Mouse (Mus musculus) olfactory bulb, adult 2 months (tissue): ENCODE measurements around the gene Tspan1. TPM values are rescaled to one million over a fixed set of nuclear protein-coding genes. Genes with fewer than 3 reads are reported as not detected.

Experiments
- H3K27ac ChIP-seq: fragments of 200-500 bp; 2 replicates; pipeline ENCODE4 v1.5.1; 2012; ENCODE audit warnings: low read depth, low read length; ENCODE audit not compliant: insufficient read depth
- H3K4me1 ChIP-seq: fragments of 200-500 bp; 2 replicates; pipeline ENCODE4 v1.6.1; 2012; ENCODE audit warnings: low read length; ENCODE audit not compliant: control insufficient read depth, insufficient read depth
- H3K4me3 ChIP-seq: fragments of 200-500 bp; 2 replicates; pipeline ENCODE4 v1.5.1; 2012; ENCODE audit warnings: mild to moderate bottlenecking, low read depth, low read length, moderate library complexity; ENCODE audit not compliant: insufficient read depth
- CTCF ChIP-seq: fragments of 200-500 bp; IDR thresholded peaks from 2 replicates; pipeline ENCODE4 v1.5.1; 2012; ENCODE audit warnings: low read depth, mild to moderate bottlenecking, low read length, moderate library complexity; ENCODE audit not compliant: insufficient read depth
- POLR2A ChIP-seq: fragments of 200-500 bp; IDR thresholded peaks from 2 replicates; pipeline ENCODE4 v1.6.1; 2012; ENCODE audit warnings: mild to moderate bottlenecking, low read depth, low read length, moderate library complexity; ENCODE audit not compliant: insufficient read depth
- WGBS: fragments of 180-500 bp; shearing (Covaris S2); methylation state at CpG from one replicate; pipeline ENCODE4 v1.1.7; 2018; 5-methylcytosine and 5-hydroxymethylcytosine counted together
- polyA plus RNA-seq: library from polyadenylated mRNA; stranded (reverse); fragments of >200 nt; gene quantifications from 2 replicates; pipeline ENCODE4 v1.2.4, GENCODE M21; 2012; ENCODE audit warnings: low replicate concordance; ENCODE audit not compliant: missing spikeins, insufficient read depth, insufficient read length

The Tspan1 gene
- polyA plus RNA-seq, 1 experiment, result not detected

GRCm38 (mm10) chr4:116152702-116153101, 14.7 kb downstream of the Tspan1 start:
- no peak for TF ChIP-seq CTCF
- TF ChIP-seq POLR2A, result no peak
- 94% methylated on average over 15 of the region's 15 CpGs for WGBS
- no peak overlapping the region for H3K27ac ChIP-seq

GRCm38 (mm10) chr4:116151238-116151637, 16.2 kb downstream of the Tspan1 start, which contains the start of gene Lurap1:
Lurap1 (minus strand) TSS chr4:116151338.
- no peak for TF ChIP-seq POLR2A
- no peak for TF ChIP-seq CTCF
- peak within 1 kb of the TSS; percentile 68 for H3K27ac ChIP-seq
- peaks cover 9% of the 10 kb centered on the region for H3K4me1 ChIP-seq
- 74% methylated on average over 6 of the region's 6 CpGs for WGBS
- peak within 1 kb of the TSS; percentile 99 for H3K4me3 ChIP-seq

More at GRCm38 (mm10) chr4:116152702-116153101, 14.7 kb downstream of the Tspan1 start:
- Histone ChIP-seq H3K4me1 (peaks cover 9% of the 10 kb centered on the region), H3K4me3 (no peak overlapping the region)

- Histone ChIP-seq H3K4me3 (peak overlapping the region; percentile 99), H3K4me1 (peaks cover 9% of the 10 kb centered on the region), H3K27ac (no peak overlapping the region)
- no peak for TF ChIP-seq POLR2A
- TF ChIP-seq CTCF, result no peak
- WGBS, result 15% methylated on average over 4 of the region's 4 CpGs
These were observed 16.6 kb downstream of the Tspan1 start for GRCm38 (mm10) chr4:116150862-116151221.

- 5% methylated on average over 73 of the region's 73 CpGs for WGBS
- H3K4me3 ChIP-seq, result peak overlapping the region; percentile 99
- peaks cover 9% of the 10 kb centered on the region for H3K4me1 ChIP-seq
- TF ChIP-seq CTCF (no peak), POLR2A (peak; percentile 96)
- peak overlapping the region; percentile 68 for H3K27ac ChIP-seq
These were observed 17.1 kb downstream of the Tspan1 start for GRCm38 (mm10) chr4:116150156-116150861.

GRCm38 (mm10) chr4:116149812-116150155, 17.6 kb downstream of the Tspan1 start:
- H3K4me3 ChIP-seq, result peak overlapping the region; percentile 99
- peaks cover 9% of the 10 kb centered on the region for H3K4me1 ChIP-seq
- 16% methylated on average over 6 of the region's 6 CpGs for WGBS
- H3K27ac ChIP-seq, result peak overlapping the region; percentile 68; the same call in 1 of the 2 replicates
- TF ChIP-seq POLR2A (no peak), CTCF (no peak)

- TF ChIP-seq CTCF (no peak), POLR2A (peak; percentile 44; the same call in 1 of the 2 replicates)
- H3K27ac ChIP-seq, result no peak overlapping the region
- H3K4me3 ChIP-seq, result peak overlapping the region; percentile 58
- H3K4me1 ChIP-seq, result peaks cover 19% of the 10 kb centered on the region
- WGBS, result under 1% methylated on average over 47 of the region's 47 CpGs
These were observed 23.3 kb downstream of the Tspan1 start for GRCm38 (mm10) chr4:116143891-116144717.

GRCm38 (mm10) chr4:116143317-116143811, 24.0 kb downstream of the Tspan1 start:
- Histone ChIP-seq H3K27ac (no peak overlapping the region), H3K4me3 (peak overlapping the region; percentile 58), H3K4me1 (peaks cover 19% of the 10 kb centered on the region)
- no peak for TF ChIP-seq CTCF
- no peak for TF ChIP-seq POLR2A
- 6% methylated on average over 7 of the region's 7 CpGs for WGBS

GRCm38 (mm10) chr4:116142269-116142668, 25.1 kb downstream of the Tspan1 start:
- no peak for TF ChIP-seq POLR2A
- no peak for TF ChIP-seq CTCF

GRCm38 (mm10) chr4:116141736-116142135, 25.7 kb downstream of the Tspan1 start:
- peaks cover 26% of the 10 kb centered on the region for H3K4me1 ChIP-seq
- peak overlapping the region; percentile 80; the same call in 1 of the 2 replicates for H3K27ac ChIP-seq
- TF ChIP-seq CTCF (no peak), POLR2A (no peak)
- H3K4me3 ChIP-seq, result no peak overlapping the region
- 85% methylated on average over 1 of the region's 1 CpGs for WGBS

More at GRCm38 (mm10) chr4:116142269-116142668, 25.1 kb downstream of the Tspan1 start:
- Histone ChIP-seq H3K4me1 (peaks cover 23% of the 10 kb centered on the region), H3K27ac (no peak overlapping the region), H3K4me3 (no peak overlapping the region)
- WGBS, result 86% methylated on average over 7 of the region's 7 CpGs
